Mouse (Mus musculus) megakaryocyte, embryonic 14.5 days (primary cell): ENCODE results near the gene Bahcc1. TPM values are rescaled to one million over a fixed set of nuclear protein-coding genes. Genes with fewer than 3 reads are reported as not detected.

Experiments used
- H3K27me3 ChIP-seq: replicated peaks from 2 replicates; pipeline ENCODE3; 2012; ENCODE audit warnings: inconsistent platforms
- H3K36me3 ChIP-seq: replicated peaks from 2 replicates; pipeline ENCODE3; 2012; ENCODE audit warnings: low read length, inconsistent platforms, mixed read lengths
- H3K4me1 ChIP-seq: 2 replicates; pipeline ENCODE4 v1.6.1; 2012; ENCODE audit warnings: inconsistent platforms
- H3K4me3 ChIP-seq: replicated peaks from 2 replicates; pipeline ENCODE3; 2012; ENCODE audit warnings: moderate library complexity, mild to moderate bottlenecking, inconsistent platforms
- H3K9me3 ChIP-seq: 2 replicates; pipeline ENCODE4 v1.6.1; 2012; ENCODE audit warnings: inconsistent platforms
- FLI1 ChIP-seq: IDR thresholded peaks from 2 replicates; pipeline ENCODE4 v1.6.1; 2012; ENCODE audit warnings: low read length, inconsistent platforms, mixed read lengths
- GATA1 ChIP-seq: IDR thresholded peaks from 3 replicates; pipeline ENCODE4 v1.6.1; 2012; ENCODE audit warnings: mixed read lengths, low read length, inconsistent platforms, borderline replicate concordance
- polyA plus RNA-seq: library from polyadenylated mRNA; stranded (reverse); fragments of >175 nt; gene quantifications from 2 replicates; pipeline ENCODE4 v1.2.3, GENCODE M21; 2012; ENCODE audit warnings: low replicate concordance; ENCODE audit not compliant: insufficient read depth

Gene Bahcc1
- polyA plus RNA-seq, 1 experiment: 10.2 TPM

DNA sequence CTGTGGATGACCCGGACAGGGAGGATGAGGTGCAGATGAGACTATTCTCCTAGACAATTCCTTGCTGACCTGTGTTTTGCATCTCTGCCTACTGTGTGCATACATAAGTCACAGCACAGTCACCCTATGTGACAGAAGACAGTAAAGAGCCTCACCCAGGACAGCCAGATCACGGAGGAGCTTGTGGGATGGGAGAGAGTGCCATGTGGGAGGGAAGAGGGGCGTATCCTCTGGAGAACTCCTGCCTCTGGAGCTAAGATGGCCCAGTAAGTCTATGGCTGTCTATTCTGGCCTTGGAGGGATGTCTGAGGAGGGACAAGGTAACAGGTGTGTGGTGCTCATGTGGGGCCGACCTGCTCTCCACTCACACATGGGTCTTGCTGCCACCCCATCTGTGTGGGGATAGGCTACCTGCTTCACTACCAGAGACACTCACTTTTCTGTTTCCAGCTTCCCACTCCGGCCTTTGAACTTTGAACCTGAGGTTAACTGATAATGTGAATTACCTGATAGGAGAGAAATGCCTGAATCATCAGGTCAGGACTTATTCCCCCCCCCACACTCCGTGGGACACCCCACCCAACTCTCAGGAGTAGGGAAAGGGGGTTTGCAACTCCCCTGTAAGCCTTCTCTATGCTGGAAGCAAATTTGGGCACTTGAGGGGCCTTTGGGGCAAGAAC, 10.2 kb upstream of the Bahcc1 start:
- Histone ChIP-seq H3K4me1 (peaks cover 97% of the 10 kb centered on the region), H3K4me3 (no peak overlapping the region), H3K9me3 (no peaks in the 10 kb centered on the region), H3K36me3 (peaks cover 20% of the 10 kb centered on the region), H3K27me3 (peaks cover 8% of the 10 kb centered on the region)
- no peak for TF ChIP-seq GATA1
- no peak for TF ChIP-seq FLI1

DNA sequence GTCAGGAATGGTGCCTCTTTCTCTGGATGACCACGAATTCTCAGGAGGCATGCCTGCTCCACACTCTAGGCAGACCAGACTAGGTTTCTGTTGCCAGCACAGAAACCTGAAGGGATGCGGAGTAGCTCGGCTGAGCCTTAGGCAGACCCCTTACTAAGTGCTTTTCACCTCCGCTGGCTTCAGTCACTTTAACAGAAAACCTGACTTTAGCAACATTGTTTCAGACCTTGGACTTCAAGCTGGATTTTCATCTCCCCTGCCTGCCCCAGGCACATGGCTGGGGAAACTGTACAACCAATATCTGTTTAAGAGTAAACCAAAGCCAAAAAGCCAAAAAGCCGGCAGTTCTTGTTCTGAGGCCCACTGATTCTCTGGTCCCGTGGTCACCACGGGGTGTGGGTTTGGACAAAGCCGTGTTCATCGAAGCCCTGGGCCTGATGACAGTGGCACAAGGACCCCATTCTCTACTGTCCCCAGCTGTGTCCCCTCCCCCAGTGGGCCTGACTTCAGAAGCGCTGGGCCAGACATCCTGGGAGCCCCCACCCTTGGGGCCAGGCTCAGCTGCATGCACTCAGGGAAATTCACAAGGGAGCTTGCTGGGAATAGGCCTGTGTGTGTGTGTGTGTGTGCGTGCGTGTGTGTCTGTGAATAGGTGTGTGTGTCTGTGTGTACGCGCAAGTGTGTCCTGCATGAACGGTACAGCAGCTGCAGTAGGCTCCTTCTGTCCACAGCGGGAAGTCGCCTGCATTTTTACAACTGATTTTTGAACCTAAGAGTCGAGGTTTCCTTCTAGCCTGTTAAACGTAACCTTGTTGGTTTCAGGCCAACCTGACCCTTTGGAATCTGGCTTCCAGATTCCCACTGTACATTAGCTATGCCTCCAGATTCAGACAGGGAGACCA, 8.9 kb upstream of the Bahcc1 start:
- Histone ChIP-seq H3K4me1 (peaks cover 97% of the 10 kb centered on the region), H3K36me3 (peaks cover 32% of the 10 kb centered on the region), H3K4me3 (no peak overlapping the region), H3K9me3 (no peaks in the 10 kb centered on the region), H3K27me3 (peaks cover 8% of the 10 kb centered on the region)
- TF ChIP-seq FLI1: no peak
- TF ChIP-seq GATA1: no peak

DNA sequence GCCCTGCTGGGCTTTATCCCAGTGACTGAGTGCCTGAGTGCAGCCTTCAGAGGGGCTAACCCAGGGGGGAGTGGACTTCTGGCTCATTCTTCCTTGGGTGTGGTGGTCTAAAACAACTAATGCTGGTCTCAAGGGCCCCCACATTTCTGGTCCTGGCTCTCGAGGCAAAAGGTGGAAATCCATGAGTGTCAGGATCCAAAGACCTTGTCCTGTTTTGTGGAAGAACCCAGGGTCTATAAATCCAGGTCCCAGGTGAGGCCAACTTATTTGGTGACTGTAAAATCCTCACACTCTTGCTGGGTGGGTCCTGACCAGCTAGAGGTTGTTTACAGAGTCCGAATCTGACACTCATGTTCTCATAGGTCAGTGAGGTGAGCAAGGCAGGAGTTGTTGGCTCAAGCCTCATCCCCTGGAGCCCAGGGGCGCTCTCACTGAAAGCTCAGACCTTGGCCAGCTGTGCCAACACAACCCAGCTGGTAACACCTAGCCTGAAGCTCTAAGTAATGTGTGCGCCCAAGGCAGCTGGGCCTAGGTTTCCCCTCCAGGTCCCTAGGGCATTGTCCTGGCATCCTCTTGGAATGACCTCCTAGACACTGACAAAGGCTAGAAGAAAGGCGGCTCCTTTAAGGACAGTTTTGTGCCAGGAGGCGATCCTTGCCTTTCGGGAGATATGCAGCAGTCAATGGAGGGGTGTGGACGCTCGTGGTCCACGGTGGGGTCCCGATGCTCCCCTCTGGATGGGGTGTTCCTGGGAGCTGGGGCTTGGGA, 8.1 kb upstream of the Bahcc1 start:
- TF ChIP-seq GATA1: no peak
- TF ChIP-seq FLI1: no peak
- Histone ChIP-seq H3K27me3 (peaks cover 8% of the 10 kb centered on the region), H3K9me3 (no peaks in the 10 kb centered on the region), H3K4me3 (peak overlapping the region; percentile 34), H3K36me3 (peaks cover 41% of the 10 kb centered on the region), H3K4me1 (peaks cover 97% of the 10 kb centered on the region)

DNA sequence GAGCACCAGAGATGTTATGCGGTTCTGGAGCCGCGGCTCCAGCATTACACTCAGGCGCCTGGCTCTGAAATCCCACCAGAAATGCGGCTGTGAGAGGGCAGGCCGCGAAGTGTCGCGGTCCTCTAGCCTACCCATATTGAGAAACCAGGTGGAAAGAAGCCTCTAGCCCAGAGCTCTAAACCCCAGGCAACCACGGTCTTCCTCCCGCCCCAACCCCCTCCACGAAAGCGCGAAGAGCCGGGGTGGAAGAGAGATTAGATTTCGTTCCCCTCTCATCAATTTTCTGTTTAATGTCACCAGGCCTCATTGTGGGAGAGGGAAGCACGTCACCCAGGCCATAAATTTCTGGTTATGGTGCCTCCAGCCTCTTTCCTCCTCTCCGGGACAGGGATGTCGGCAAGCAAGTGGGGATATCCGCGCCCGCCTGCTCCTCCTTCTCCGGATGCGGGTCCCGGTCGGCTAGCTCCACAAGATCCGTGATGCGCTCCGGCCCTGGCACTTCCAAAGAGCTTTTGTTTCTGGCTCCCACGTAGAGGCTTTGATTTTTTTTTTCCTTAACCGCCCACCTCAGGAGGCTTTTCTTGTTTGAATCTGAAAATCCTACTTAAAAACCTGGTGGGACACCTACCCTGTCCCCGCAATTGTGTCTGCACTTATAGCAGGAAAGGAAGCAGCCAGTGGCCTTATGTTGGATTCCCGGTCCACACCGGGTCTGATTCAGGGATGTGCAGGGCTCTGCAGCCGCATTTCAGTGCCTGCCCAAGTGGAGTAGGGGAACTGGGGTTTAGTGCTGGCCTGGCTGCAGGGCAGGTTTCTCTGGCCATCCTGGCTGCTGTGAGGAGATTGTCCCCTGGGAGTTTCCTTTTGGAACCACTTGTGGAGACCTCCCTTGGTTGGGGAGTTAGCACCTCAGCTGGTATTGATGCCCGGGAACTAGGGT, 7.2 kb upstream of the Bahcc1 start:
- Histone ChIP-seq H3K36me3 (peaks cover 48% of the 10 kb centered on the region), H3K4me3 (peak overlapping the region; percentile 79), H3K27me3 (peaks cover 8% of the 10 kb centered on the region), H3K9me3 (no peaks in the 10 kb centered on the region), H3K4me1 (peaks cover 89% of the 10 kb centered on the region)
- TF ChIP-seq FLI1 (no peak), GATA1 (no peak)

DNA sequence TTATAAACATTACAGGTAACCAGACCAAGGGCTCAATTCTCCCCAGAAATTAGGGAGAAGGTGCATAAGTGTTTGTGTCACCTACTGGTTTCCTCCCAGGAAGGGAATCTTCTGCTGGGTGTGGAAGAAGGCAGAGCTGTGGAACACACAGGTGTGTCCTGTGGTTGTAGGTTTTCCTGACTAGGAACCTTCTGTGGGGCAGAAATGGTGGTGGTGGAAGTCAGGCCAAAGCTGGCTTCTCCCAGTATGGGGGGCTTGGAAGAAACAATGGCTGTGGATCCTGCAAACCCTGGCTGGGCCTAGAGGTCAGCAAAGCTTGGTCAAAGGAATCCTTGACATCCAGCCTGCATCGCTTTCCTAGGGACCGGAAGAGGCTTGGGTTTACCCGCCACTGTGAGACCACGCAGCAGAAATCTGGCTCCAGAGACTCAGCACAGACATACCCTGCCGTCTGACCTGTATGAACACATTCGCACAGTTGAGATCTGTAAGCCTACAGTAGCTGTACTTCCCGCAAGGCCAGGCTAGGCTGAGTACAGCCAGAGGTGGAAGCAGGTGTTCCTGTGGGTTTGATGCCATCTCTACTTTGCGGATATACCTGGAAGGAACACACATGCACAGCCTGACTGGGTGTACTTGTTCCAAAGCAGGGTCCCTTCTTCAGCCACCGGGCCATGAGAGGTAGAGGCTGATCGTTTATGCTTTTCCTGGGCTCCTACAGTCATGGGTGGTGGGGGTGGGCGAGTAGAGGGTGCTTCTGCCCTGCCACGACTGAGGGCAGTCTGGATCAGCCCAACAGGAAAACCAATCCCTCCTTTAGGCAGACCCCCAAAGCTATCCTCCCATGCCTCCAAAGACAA, 6.1 kb upstream of the Bahcc1 start:
- H3K27me3 ChIP-seq: peaks cover 4% of the 10 kb centered on the region
- H3K4me3 ChIP-seq: no peak overlapping the region
- TF ChIP-seq FLI1 (no peak), GATA1 (no peak)
- H3K36me3 ChIP-seq: peaks cover 48% of the 10 kb centered on the region
- no peaks in the 10 kb centered on the region for H3K9me3 ChIP-seq
- peaks cover 80% of the 10 kb centered on the region for H3K4me1 ChIP-seq

DNA sequence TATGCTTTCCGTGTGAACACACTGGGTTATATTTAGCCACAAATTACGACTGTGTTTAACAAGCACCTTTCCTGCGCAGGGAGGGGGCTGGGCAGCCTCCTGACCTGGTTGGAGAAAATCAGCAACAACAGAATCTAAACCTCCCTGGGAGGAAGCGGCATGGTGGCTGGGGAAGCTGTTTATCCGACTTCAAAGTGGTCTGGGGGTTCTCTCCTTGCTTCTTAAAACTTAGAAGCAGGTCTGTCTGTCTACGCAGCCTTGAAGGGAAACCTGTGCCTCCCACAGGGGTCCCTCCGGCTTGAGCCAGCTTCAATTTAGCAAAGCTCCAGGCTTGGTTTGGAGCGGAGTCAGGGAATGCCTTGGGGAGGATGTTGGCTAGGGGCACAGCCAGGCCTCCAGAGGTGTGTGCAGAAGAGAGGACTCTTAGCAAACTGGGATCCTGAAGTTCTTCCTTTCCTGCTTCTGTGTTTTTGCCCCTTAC, 5.1 kb upstream of the Bahcc1 start:
- TF ChIP-seq FLI1 (no peak), GATA1 (no peak)
- H3K36me3 ChIP-seq: peaks cover 48% of the 10 kb centered on the region
- peaks cover 83% of the 10 kb centered on the region for H3K4me1 ChIP-seq
- no peaks in the 10 kb centered on the region for H3K9me3 ChIP-seq
- no peaks in the 10 kb centered on the region for H3K27me3 ChIP-seq
- peak overlapping the region; percentile 18 for H3K4me3 ChIP-seq

DNA sequence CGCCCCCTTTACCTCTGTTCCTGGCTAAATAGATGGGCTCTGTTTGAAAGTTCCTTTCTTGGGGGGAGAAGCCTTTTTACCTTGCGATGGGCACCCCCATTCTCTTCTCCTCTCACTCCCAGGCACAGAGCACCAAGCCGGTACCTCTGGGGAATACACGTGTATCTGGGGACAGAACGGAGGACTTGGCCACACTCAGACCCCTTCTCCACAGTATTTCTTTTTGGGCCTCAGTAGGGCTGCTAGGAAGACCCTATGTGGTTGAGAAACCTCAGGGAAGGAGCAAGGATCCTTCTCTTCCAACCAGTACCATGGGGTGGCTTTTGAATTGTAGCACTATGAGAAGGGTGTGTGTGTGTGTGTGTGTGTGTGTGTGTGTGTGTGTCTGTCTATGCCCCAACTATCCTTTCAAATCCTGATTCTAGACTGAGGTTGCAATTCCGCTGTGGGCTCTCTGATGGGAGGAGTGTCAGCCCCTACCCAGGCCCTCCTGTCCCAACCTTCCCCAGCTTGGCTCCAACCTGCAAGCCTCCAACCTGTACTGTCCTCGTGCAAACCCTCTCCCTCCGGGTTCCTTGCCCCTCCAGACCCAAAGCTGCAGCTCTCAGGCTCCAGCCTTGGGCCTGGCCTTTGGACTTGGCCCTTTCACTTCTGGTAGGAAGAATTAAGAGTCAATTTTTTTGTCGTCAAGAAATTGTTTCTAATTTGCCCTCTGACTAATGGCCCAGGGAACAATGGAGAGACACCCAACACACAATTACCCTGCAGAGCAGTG, 4.4 kb upstream of the Bahcc1 start:
- Histone ChIP-seq H3K4me3 (peak overlapping the region; percentile 98), H3K4me1 (peaks cover 77% of the 10 kb centered on the region), H3K27me3 (peaks cover under 1% of the 10 kb centered on the region), H3K36me3 (peaks cover 48% of the 10 kb centered on the region), H3K9me3 (no peaks in the 10 kb centered on the region)
- TF ChIP-seq FLI1: no peak
- TF ChIP-seq GATA1: no peak
